Mouse (Mus musculus) neural tube, embryonic 11.5 days (tissue): ENCODE results near the gene Akr1b3. TPM values are rescaled to one million over a fixed set of nuclear protein-coding genes. Genes with fewer than 3 reads are reported as not detected.

Experiments
- ATAC-seq: fragments of 200-750 bp; cut with Nextera tagmentation; 2 replicates; pipeline ENCODE4 v1.8.0; 2017; ENCODE audit warnings: moderate number of reproducible peaks, mild to moderate bottlenecking, moderate TSS enrichment, moderate library complexity; ENCODE audit not compliant: insufficient read depth, low FRiP score, low TSS enrichment
- DNase-seq: peaks from one replicate; pipeline ENCODE4 v3.0.0-alpha.2; 2015; ENCODE audit warnings: low spot score
- H3K27ac ChIP-seq: fragments of 300-500 bp; sonication (generic); 2 replicates; pipeline ENCODE4 v1.5.1; 2014; ENCODE audit warnings: low read depth, mild to moderate bottlenecking, low read length
- H3K27me3 ChIP-seq: fragments of 300-500 bp; sonication (generic); 2 replicates; pipeline ENCODE4 v1.6.1; 2014; ENCODE audit warnings: mild to moderate bottlenecking, low read length, mixed read lengths; ENCODE audit not compliant: control insufficient read depth, insufficient read depth
- H3K36me3 ChIP-seq: fragments of 300-500 bp; sonication (generic); 2 replicates; pipeline ENCODE4 v1.6.1; 2014; ENCODE audit warnings: mild to moderate bottlenecking, low read length, moderate library complexity, mixed read lengths; ENCODE audit not compliant: control insufficient read depth, insufficient read depth
- H3K4me1 ChIP-seq: fragments of 300-500 bp; sonication (generic); 2 replicates; pipeline ENCODE4 v1.6.1; 2014; ENCODE audit warnings: low read length, mixed read lengths; ENCODE audit not compliant: control insufficient read depth, insufficient read depth
- H3K4me2 ChIP-seq: fragments of 300-500 bp; sonication (generic); 2 replicates; pipeline ENCODE4 v1.6.1; 2014; ENCODE audit warnings: low read depth, mild to moderate bottlenecking, moderate library complexity
- H3K4me3 ChIP-seq: fragments of 300-500 bp; sonication (generic); 2 replicates; pipeline ENCODE4 v1.5.1; 2014; ENCODE audit warnings: low read depth, low read length
- H3K9ac ChIP-seq: fragments of 300-500 bp; sonication (generic); 2 replicates; pipeline ENCODE4 v1.6.1; 2014; ENCODE audit warnings: mild to moderate bottlenecking, low read length
- H3K9me3 ChIP-seq: fragments of 300-500 bp; sonication (generic); 2 replicates; pipeline ENCODE4 v1.6.1; 2016; ENCODE audit warnings: low read length; ENCODE audit not compliant: control insufficient read depth
- WGBS: fragments of 180-500 bp; shearing (Covaris S2); extraction: QIAGEN DNeasy Blood & Tissue Kit; methylation state at CpG from one replicate; pipeline ENCODE4 v1.1.7; 2014; 5-methylcytosine and 5-hydroxymethylcytosine counted together
- polyA plus RNA-seq: library from polyadenylated mRNA; unstranded; fragments of >200 nt; fragmentation: Nextera tagmentation; extraction: Ambion mirVana; gene quantifications from 2 replicates; pipeline ENCODE4 v1.2.1, GENCODE M21; 2014

Gene Akr1b3
- polyA plus RNA-seq = 206 and 208 TPM in 2 replicates

DNA sequence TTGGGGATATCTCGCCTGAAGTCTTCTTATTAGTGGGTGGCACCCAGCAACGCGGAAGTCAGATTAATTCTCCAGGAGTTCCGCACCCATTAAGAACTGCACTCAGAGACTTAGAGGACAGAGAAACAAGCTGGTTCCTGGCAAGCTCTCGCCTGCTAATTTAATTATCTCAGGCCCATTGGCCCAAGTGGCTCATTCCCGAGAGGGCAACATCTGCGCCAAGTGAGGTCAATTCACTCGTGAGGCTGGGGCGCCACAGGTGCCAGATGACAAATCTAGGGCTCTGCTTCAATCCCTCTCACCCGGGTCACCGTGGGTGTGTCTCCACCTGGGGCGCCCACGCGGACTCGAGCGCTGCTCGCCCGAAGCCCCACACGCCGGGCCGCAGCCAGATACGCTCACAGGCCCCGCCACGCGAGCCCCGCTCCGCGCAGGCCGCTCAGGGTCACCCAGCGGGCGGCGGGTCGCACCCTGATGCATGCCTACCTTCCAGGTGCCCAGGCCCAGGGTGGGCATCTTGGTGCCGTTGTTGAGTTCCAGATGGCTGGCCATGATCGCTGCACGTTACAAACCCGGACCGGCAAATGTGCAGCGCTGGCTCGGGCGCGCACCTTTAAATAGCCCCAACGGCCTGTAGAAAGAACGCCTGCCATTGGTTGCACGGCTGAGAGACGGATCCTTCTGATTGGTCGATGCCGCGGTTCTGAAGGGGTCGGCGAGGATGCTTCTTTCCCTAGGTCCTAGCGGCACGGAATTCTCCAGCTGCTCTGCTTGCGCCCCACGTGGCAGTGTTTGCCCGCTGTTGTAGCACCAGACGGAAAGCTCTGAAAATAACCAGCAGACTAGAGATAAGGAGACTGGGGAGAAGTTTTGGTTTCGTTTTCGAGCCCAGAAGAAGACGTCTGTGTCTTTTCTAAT lies at the start of gene Akr1b3:
Akr1b3 (minus strand) TSS at position 625 of the 918 bp plus-strand sequence.
- H3K27me3 ChIP-seq = no peaks in the 10 kb centered on the region
- no peaks in the 10 kb centered on the region for H3K36me3 ChIP-seq
- under 1% methylated on average over 60 of the region's 60 CpGs for WGBS
- no peak within 1 kb of the TSS for H3K27ac ChIP-seq
- H3K9me3 ChIP-seq = no peaks in the 10 kb centered on the region
- peak within 1 kb of the TSS; percentile 74 for H3K4me3 ChIP-seq
- peak; percentile 93 for DNase-seq
- peak within 1 kb of the TSS; percentile 77 for H3K9ac ChIP-seq
- H3K4me2 ChIP-seq = peak within 1 kb of the TSS; percentile 91
- ATAC-seq = peak; percentile 100
- peaks cover 11% of the 10 kb centered on the region; the same call in 1 of the 2 replicates for H3K4me1 ChIP-seq

DNA sequence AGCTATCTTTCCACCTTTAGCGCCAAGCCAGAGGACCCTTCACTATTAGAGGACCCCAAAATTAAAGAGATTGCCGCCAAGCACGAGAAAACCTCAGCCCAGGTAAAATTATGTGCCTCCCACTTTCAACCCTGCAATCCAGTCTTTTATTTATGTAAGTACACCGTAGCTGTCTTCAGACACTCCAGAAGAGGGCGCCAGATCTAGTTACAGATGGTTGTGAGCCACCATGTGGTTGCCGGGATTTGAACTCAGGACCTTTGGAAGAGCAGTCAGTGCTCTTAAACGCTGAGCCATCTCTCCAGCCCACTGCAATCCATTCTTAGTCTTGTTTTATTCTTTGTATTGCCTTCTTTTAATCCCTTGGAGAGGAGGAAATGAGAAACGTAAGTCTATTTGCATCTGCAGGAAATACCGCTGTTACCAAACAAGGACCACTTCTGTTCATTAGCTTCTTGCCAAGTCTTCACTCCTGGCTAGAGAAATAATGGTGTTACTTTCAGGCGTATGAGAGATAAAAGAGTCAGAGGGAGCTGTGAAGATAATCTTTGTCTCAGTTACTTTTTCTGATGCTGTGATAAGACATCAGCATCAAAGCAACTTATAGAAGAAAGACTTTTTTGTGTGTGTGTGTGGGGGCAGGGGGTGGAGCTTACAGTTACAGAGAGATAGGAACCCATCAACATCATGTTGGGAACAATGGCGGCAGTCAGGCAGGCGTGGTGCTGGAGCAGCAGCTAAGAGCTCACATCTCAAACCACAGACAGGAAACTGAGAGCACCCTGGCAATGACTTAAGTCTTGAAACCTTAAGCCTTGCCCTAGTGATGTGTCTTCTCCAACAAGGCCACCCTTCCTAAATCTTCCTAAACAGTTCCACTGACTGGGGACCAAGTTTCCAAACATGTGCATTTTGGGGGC lies 47.2 kb upstream of the Akr1b3 start:
- H3K4me3 ChIP-seq = no peak overlapping the region
- H3K36me3 ChIP-seq = no peaks in the 10 kb centered on the region
- no peak overlapping the region for H3K9ac ChIP-seq
- H3K27me3 ChIP-seq = no peaks in the 10 kb centered on the region
- no peak for DNase-seq
- H3K9me3 ChIP-seq = no peaks in the 10 kb centered on the region
- H3K27ac ChIP-seq = no peak overlapping the region
- H3K4me2 ChIP-seq = no peak overlapping the region
- WGBS = 83% methylated on average over 12 of the region's 12 CpGs
- no peaks in the 10 kb centered on the region for H3K4me1 ChIP-seq
- no peak for ATAC-seq

DNA sequence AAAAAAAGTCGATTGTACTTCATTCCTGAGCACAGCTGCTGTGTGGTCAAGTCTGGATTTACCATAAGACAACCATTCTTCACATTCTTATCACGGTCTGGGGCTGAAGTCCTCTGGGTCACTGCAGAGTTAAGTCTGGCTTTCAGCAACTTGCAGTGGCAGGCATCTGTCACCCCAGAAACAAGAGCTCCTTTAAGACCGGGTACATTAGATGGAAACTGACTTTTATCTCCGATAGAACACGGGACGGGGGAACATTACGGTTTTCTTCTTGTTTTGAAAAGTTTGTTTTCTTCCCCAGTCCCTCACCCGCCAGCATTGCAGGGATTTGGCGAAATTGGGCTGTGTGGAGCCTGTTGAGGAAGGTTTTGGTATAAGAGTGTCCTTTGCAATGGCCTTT lies 38.6 kb upstream of the Akr1b3 start:
- Histone ChIP-seq H3K4me1 (peaks cover 4% of the 10 kb centered on the region; the same call in 1 of the 2 replicates), H3K36me3 (no peaks in the 10 kb centered on the region), H3K27ac (no peak overlapping the region), H3K4me2 (no peak overlapping the region), H3K27me3 (no peaks in the 10 kb centered on the region), H3K9ac (no peak overlapping the region), H3K4me3 (no peak overlapping the region), H3K9me3 (no peaks in the 10 kb centered on the region)
- WGBS = 89% methylated on average over 9 of the region's 9 CpGs
- DNase-seq = no peak
- ATAC-seq = no peak

DNA sequence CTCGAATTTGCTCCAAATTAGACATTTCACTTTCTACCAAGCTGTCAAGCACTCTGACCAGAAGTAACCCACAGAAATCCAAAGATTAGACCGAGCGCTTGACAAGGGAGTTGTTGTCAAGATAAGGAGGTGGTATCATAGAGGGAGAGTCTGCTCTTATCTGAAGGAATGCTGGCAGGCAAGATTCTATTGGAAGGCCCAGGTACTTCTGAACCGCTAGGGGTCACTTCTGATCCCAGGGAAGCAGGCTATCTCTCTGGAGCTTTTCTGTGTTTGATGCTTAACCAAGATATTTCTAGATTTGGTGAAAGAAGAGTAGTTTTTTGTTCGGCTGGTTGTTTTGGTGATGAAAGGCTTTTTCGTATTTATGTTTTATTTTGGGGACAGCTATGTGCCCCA lies 38.1 kb upstream of the Akr1b3 start:
- H3K4me3 ChIP-seq = no peak overlapping the region

DNA sequence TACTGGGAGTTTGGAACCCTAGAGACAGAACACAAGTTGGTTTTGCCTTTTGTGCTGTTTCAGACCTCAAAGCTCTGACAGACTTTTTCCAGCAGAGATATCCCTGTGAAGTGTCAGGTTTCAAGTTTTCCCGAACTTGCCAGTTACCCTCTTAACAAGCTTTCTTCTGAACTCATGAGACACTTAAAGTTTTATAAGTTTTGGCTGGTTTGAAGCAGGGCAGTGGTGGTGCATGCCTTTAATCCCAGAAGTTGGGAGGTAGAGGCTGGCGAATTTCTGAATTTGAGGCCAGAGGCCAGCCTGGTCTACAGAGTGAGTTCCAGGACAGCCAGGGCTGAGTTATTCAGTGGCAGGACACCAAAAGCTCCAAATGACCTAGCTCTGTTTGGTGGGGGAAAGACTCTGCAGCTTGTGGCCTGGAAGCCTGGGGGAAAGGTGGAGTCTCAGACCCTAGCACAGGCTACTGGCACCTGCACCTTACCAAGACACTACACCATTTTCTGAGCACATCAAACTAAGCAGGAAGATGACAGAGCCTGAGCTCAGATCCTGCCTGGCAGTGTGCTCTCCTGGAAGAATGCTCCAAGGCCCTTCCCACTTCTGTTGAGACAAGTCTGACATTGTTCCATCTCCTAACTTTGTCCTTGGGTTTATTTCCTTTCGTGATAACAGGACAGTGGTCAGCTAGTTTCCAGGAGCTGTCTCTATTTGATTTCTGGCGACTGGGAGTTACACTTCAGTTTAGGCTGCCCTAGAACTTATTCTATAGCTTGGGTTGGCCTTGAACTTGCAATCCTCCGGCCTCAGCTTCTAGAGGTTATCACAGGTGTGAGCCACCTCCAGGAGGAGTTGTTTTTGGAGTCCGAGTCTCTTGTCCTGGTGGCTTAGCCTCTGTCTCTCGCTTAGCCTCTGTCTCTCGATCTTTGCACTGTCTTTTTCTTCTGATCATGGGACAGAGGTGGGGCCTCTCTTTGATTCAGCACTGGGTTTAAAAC lies 37.4 kb upstream of the Akr1b3 start:
- Histone ChIP-seq H3K9me3 (no peaks in the 10 kb centered on the region), H3K27me3 (no peaks in the 10 kb centered on the region), H3K4me1 (peaks cover 4% of the 10 kb centered on the region; the same call in 1 of the 2 replicates), H3K4me2 (peak overlapping the region; percentile 55), H3K36me3 (no peaks in the 10 kb centered on the region), H3K9ac (no peak overlapping the region), H3K4me3 (no peak overlapping the region), H3K27ac (no peak overlapping the region)
- 74% methylated on average over 8 of the region's 8 CpGs for WGBS
- DNase-seq (no peak), ATAC-seq (no peak)

More for the DNA sequence above, 38.1 kb upstream of the Akr1b3 start:
- Histone ChIP-seq H3K4me1 (peaks cover 4% of the 10 kb centered on the region; the same call in 1 of the 2 replicates), H3K27me3 (no peaks in the 10 kb centered on the region), H3K36me3 (no peaks in the 10 kb centered on the region), H3K9ac (no peak overlapping the region), H3K9me3 (no peaks in the 10 kb centered on the region), H3K4me2 (no peak overlapping the region), H3K27ac (no peak overlapping the region)
- 86% methylated on average over 6 of the region's 6 CpGs for WGBS
- no peak for DNase-seq
- no peak for ATAC-seq

DNA sequence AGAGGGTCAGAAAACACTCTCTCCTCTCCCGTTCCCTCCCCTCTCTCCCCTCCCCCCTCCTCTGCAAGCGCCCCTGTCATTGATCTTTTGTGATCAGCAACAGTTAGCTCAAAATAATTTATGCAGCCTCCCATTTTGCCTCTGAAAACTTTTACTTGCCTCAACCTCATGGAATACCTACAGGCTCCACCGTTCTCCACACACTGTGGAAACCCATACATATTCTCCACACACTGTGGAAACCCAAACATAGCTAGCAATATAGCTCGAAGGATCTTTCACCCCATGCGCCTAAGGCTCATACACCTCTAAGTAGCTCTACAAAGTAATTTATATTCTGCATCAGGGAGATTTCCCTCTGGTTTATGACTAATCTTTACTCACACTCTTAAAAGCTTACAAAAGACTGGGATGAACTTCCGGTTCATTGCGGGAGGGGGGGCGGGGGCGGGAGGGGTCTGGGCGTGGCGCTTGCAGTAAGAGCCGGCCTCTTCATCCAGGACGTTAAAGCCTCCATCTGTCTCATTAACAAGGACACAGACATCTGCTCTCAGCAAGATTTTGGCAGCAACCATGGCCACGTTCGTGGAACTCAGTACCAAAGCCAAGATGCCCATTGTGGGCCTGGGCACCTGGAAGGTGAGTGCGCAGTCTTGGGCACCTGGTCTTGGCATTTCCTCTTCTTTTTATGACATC lies 36.5 kb upstream of the Akr1b3 start, which contains the start of gene Akr1b8:
Akr1b8 (plus strand) TSS at position 462 of the 696 bp plus-strand sequence.
- Histone ChIP-seq H3K4me2 (peak within 1 kb of the TSS; percentile 55), H3K4me3 (peak within 1 kb of the TSS; percentile 23), H3K27me3 (no peaks in the 10 kb centered on the region), H3K9me3 (no peaks in the 10 kb centered on the region), H3K9ac (0 out of 2 replicates have a peak within 1 kb of the TSS, but pooled peaks have one; percentile 32), H3K27ac (0 out of 2 replicates have a peak within 1 kb of the TSS, but pooled peaks have one; percentile 1), H3K4me1 (peaks cover 4% of the 10 kb centered on the region; the same call in 1 of the 2 replicates), H3K36me3 (no peaks in the 10 kb centered on the region)
- DNase-seq (no peak), ATAC-seq (no peak)
- WGBS = 17% methylated on average over 16 of the region's 16 CpGs

DNA sequence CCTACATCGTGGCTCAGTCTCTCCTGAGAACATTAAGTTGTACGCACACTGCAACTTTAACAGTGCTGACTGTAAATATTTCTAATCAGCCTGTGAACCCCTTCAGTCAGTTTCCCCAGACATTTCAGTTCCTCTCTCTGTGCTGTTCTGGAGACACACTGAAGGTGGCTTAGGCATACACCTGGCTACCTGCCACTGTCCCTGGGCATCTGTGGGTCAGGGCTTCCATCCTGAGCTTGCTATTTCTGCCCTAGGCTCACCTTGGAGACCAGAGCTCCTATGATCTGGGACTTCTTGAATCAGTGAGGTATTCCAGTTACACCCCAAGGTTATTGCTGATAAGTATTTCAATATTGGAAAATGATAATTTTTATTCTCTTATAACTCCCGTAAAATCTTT lies 35.1 kb upstream of the Akr1b3 start:
- Histone ChIP-seq H3K4me3 (no peak overlapping the region), H3K27me3 (no peaks in the 10 kb centered on the region), H3K36me3 (no peaks in the 10 kb centered on the region), H3K4me1 (peaks cover 4% of the 10 kb centered on the region; the same call in 1 of the 2 replicates), H3K9ac (no peak overlapping the region), H3K9me3 (no peaks in the 10 kb centered on the region), H3K4me2 (no peak overlapping the region), H3K27ac (no peak overlapping the region)
- ATAC-seq = no peak
- 96% methylated on average over 3 of the region's 3 CpGs for WGBS
- no peak for DNase-seq
